Mouse (Mus musculus) megakaryocyte, embryonic 14.5 days (primary cell): Measurements from ENCODE around the gene Lzts3. TPM values are rescaled to one million over a fixed set of nuclear protein-coding genes. Genes with fewer than 3 reads are reported as not detected.

Experiments
- H3K27me3 ChIP-seq: replicated peaks from 2 replicates; pipeline ENCODE3; 2012; ENCODE audit warnings: inconsistent platforms
- H3K36me3 ChIP-seq: replicated peaks from 2 replicates; pipeline ENCODE3; 2012; ENCODE audit warnings: low read length, inconsistent platforms, mixed read lengths
- H3K4me1 ChIP-seq: 2 replicates; pipeline ENCODE4 v1.6.1; 2012; ENCODE audit warnings: inconsistent platforms
- H3K4me3 ChIP-seq: replicated peaks from 2 replicates; pipeline ENCODE3; 2012; ENCODE audit warnings: moderate library complexity, mild to moderate bottlenecking, inconsistent platforms
- H3K9me3 ChIP-seq: 2 replicates; pipeline ENCODE4 v1.6.1; 2012; ENCODE audit warnings: inconsistent platforms
- FLI1 ChIP-seq: IDR thresholded peaks from 2 replicates; pipeline ENCODE4 v1.6.1; 2012; ENCODE audit warnings: low read length, inconsistent platforms, mixed read lengths
- GATA1 ChIP-seq: IDR thresholded peaks from 3 replicates; pipeline ENCODE4 v1.6.1; 2012; ENCODE audit warnings: mixed read lengths, low read length, inconsistent platforms, borderline replicate concordance
- polyA plus RNA-seq: library from polyadenylated mRNA; stranded (reverse); fragments of >175 nt; gene quantifications from 2 replicates; pipeline ENCODE4 v1.2.3, GENCODE M21; 2012; ENCODE audit warnings: low replicate concordance; ENCODE audit not compliant: insufficient read depth

Gene Lzts3
- 0.46 TPM in 1 of 2 replicates, not detected in the other for polyA plus RNA-seq

GRCm38 (mm10) chr2:130642684-130643369 is at the start of gene Lzts3:
Gene Lzts3 (minus strand): TSS chr2:130642803.
- no peak for TF ChIP-seq FLI1
- TF ChIP-seq GATA1 = no peak
- Histone ChIP-seq H3K9me3 (no peaks in the 10 kb centered on the region), H3K27me3 (peaks cover 41% of the 10 kb centered on the region), H3K36me3 (peaks cover 2% of the 10 kb centered on the region), H3K4me3 (peak within 1 kb of the TSS; percentile 93), H3K4me1 (peaks cover 17% of the 10 kb centered on the region)

- peaks cover 21% of the 10 kb centered on the region for H3K36me3 ChIP-seq
- TF ChIP-seq GATA1 = no peak
- TF ChIP-seq FLI1 = no peak
- H3K27me3 ChIP-seq = peaks cover 58% of the 10 kb centered on the region
- peaks cover 6% of the 10 kb centered on the region; the same call in 1 of the 2 replicates for H3K4me1 ChIP-seq
- H3K9me3 ChIP-seq = no peaks in the 10 kb centered on the region
- no peak overlapping the region for H3K4me3 ChIP-seq
These were observed 46.4 kb upstream of the Lzts3 start for GRCm38 (mm10) chr2:130689011-130689410.

- Histone ChIP-seq H3K36me3 (peaks cover 56% of the 10 kb centered on the region), H3K9me3 (no peaks in the 10 kb centered on the region), H3K4me1 (peaks cover 6% of the 10 kb centered on the region; the same call in 1 of the 2 replicates), H3K27me3 (peaks cover 29% of the 10 kb centered on the region), H3K4me3 (peak overlapping the region; percentile 65)
- TF ChIP-seq FLI1 (no peak), GATA1 (no peak)
These were observed 42.8 kb upstream of the Lzts3 start for GRCm38 (mm10) chr2:130685426-130685825.

- H3K36me3 ChIP-seq = peaks cover 91% of the 10 kb centered on the region
- no peak for TF ChIP-seq GATA1
- TF ChIP-seq FLI1 = no peak
- H3K4me3 ChIP-seq = no peak overlapping the region
- peaks cover 5% of the 10 kb centered on the region for H3K27me3 ChIP-seq
- no peaks in the 10 kb centered on the region for H3K9me3 ChIP-seq
- peaks cover 3% of the 10 kb centered on the region; the same call in 1 of the 2 replicates for H3K4me1 ChIP-seq
These were observed 38.9 kb upstream of the Lzts3 start for GRCm38 (mm10) chr2:130681531-130681930.

- Histone ChIP-seq H3K4me3 (no peak overlapping the region), H3K4me1 (peaks cover 3% of the 10 kb centered on the region; the same call in 1 of the 2 replicates), H3K27me3 (no peaks in the 10 kb centered on the region), H3K36me3 (peaks cover 98% of the 10 kb centered on the region), H3K9me3 (no peaks in the 10 kb centered on the region)
- TF ChIP-seq GATA1 (no peak), FLI1 (no peak)
These were observed 37.3 kb upstream of the Lzts3 start for GRCm38 (mm10) chr2:130679899-130680298.

GRCm38 (mm10) chr2:130679154-130679553 is 36.6 kb upstream of the Lzts3 start:
- Histone ChIP-seq H3K4me1 (no peaks in the 10 kb centered on the region; the same call in 1 of the 2 replicates), H3K4me3 (no peak overlapping the region), H3K36me3 (peaks cover 97% of the 10 kb centered on the region), H3K27me3 (no peaks in the 10 kb centered on the region), H3K9me3 (no peaks in the 10 kb centered on the region)
- TF ChIP-seq FLI1 (no peak), GATA1 (no peak)

GRCm38 (mm10) chr2:130677211-130677610 is 34.6 kb upstream of the Lzts3 start:
- Histone ChIP-seq H3K36me3 (peaks cover 96% of the 10 kb centered on the region), H3K9me3 (no peaks in the 10 kb centered on the region), H3K4me3 (no peak overlapping the region), H3K4me1 (no peaks in the 10 kb centered on the region), H3K27me3 (no peaks in the 10 kb centered on the region)
- TF ChIP-seq GATA1 (no peak), FLI1 (no peak)

- TF ChIP-seq GATA1 (no peak), FLI1 (peak; percentile 97)
These were observed 25.0 kb upstream of the Lzts3 start, which contains the start of gene Itpa for GRCm38 (mm10) chr2:130667559-130667958. Gene Itpa (plus strand): TSS chr2:130667610.

GRCm38 (mm10) chr2:130664102-130664701 is 21.6 kb upstream of the Lzts3 start, which contains the start of gene Ddrgk1:
Gene Ddrgk1 (minus strand): TSS chr2:130664659.
- H3K9me3 ChIP-seq = no peaks in the 10 kb centered on the region
- H3K27me3 ChIP-seq = no peaks in the 10 kb centered on the region
- TF ChIP-seq GATA1 (no peak), FLI1 (no peak)
- peak within 1 kb of the TSS; percentile 94 for H3K4me3 ChIP-seq
- peaks cover 46% of the 10 kb centered on the region for H3K4me1 ChIP-seq
- peaks cover 42% of the 10 kb centered on the region for H3K36me3 ChIP-seq

More at GRCm38 (mm10) chr2:130667559-130667958, 25.0 kb upstream of the Lzts3 start, which contains the start of gene Itpa:
- Histone ChIP-seq H3K9me3 (no peaks in the 10 kb centered on the region), H3K4me3 (peak within 1 kb of the TSS; percentile 92), H3K4me1 (peaks cover 56% of the 10 kb centered on the region), H3K36me3 (peaks cover 34% of the 10 kb centered on the region), H3K27me3 (no peaks in the 10 kb centered on the region)

- no peaks in the 10 kb centered on the region for H3K27me3 ChIP-seq
- TF ChIP-seq GATA1 (no peak), FLI1 (no peak)
- H3K4me1 ChIP-seq = peaks cover 38% of the 10 kb centered on the region
- H3K4me3 ChIP-seq = peak overlapping the region; percentile 94
- peaks cover 51% of the 10 kb centered on the region for H3K36me3 ChIP-seq
- H3K9me3 ChIP-seq = no peaks in the 10 kb centered on the region
These were observed 20.7 kb upstream of the Lzts3 start for GRCm38 (mm10) chr2:130663342-130663741.
